Mouse (Mus musculus) hindbrain, embryonic 13.5 days (tissue): ENCODE results near the gene Tmeff2. TPM values are rescaled to one million over a fixed set of nuclear protein-coding genes. Genes with fewer than 3 reads are reported as not detected.

Experiments
- ATAC-seq: fragments of 200-750 bp; cut with Nextera tagmentation; 2 replicates; pipeline ENCODE4 v1.8.0; 2017; ENCODE audit warnings: moderate TSS enrichment; ENCODE audit not compliant: low FRiP score
- H3K27ac ChIP-seq: fragments of 300-500 bp; sonication (generic); 2 replicates; pipeline ENCODE4 v1.5.1; 2015; ENCODE audit warnings: inconsistent platforms, mild to moderate bottlenecking, moderate library complexity
- H3K27me3 ChIP-seq: fragments of 300-500 bp; sonication (generic); 2 replicates; pipeline ENCODE4 v1.6.1; 2015; ENCODE audit warnings: mild to moderate bottlenecking, inconsistent platforms
- H3K36me3 ChIP-seq: fragments of 300-500 bp; sonication (generic); 2 replicates; pipeline ENCODE4 v1.6.1; 2015; ENCODE audit warnings: mild to moderate bottlenecking, inconsistent platforms
- H3K4me1 ChIP-seq: fragments of 300-500 bp; sonication (generic); replicated peaks from 2 replicates; pipeline ENCODE4 v1.6.1; 2015; ENCODE audit warnings: inconsistent platforms
- H3K4me2 ChIP-seq: fragments of 300-500 bp; sonication (generic); 2 replicates; pipeline ENCODE4 v1.6.1; 2015; ENCODE audit warnings: inconsistent platforms, mild to moderate bottlenecking, moderate library complexity
- H3K4me3 ChIP-seq: fragments of 300-500 bp; sonication (generic); 2 replicates; pipeline ENCODE4 v1.5.1; 2015; ENCODE audit warnings: mild to moderate bottlenecking, inconsistent platforms
- H3K9ac ChIP-seq: fragments of 300-500 bp; sonication (generic); 2 replicates; pipeline ENCODE4 v1.6.1; 2015; ENCODE audit warnings: mild to moderate bottlenecking, inconsistent platforms
- H3K9me3 ChIP-seq: fragments of 300-500 bp; sonication (generic); 2 replicates; pipeline ENCODE4 v1.6.1; 2016; ENCODE audit warnings: inconsistent platforms
- WGBS: fragments of 180-500 bp; shearing (Covaris S2); methylation state at CpG from one replicate; pipeline ENCODE4 v1.1.7; 2015; 5-methylcytosine and 5-hydroxymethylcytosine counted together
- polyA plus RNA-seq: library from polyadenylated mRNA; unstranded; fragments of >200 nt; fragmentation: Nextera tagmentation; extraction: Ambion mirVana; gene quantifications from 2 replicates; pipeline ENCODE4 v1.2.1, GENCODE M21; 2015

Gene Tmeff2
- polyA plus RNA-seq, 1 experiment from 2014 or later: 78.6 TPM

DNA sequence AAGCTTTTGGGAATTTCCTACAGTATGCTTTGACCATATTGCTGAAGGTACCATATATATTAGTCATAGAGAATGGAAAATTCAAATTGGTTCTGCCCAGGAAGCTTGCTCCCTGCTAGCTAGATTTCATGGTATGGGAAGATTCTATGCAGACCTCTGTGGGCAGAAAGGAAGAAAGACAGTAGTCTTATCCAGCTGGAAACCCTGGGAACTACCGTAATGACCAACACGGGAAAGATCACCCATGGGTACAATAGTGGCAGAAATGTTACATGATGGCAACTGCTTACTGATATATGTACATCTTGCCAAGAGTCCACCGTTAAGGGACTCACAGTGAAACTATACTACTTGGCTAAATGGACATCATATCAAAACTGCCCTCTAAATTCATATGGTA lies 189.4 kb downstream of the Tmeff2 start:
- ATAC-seq: no peak
- no peak overlapping the region for H3K4me3 ChIP-seq
- H3K9ac ChIP-seq: no peak overlapping the region
- H3K36me3 ChIP-seq: no peaks in the 10 kb centered on the region
- 83% methylated on average over 3 of the region's 3 CpGs for WGBS
- no peaks in the 10 kb centered on the region for H3K27me3 ChIP-seq
- no peak overlapping the region for H3K4me2 ChIP-seq
- no peaks in the 10 kb centered on the region for H3K4me1 ChIP-seq
- H3K27ac ChIP-seq: no peak overlapping the region
- no peaks in the 10 kb centered on the region for H3K9me3 ChIP-seq

DNA sequence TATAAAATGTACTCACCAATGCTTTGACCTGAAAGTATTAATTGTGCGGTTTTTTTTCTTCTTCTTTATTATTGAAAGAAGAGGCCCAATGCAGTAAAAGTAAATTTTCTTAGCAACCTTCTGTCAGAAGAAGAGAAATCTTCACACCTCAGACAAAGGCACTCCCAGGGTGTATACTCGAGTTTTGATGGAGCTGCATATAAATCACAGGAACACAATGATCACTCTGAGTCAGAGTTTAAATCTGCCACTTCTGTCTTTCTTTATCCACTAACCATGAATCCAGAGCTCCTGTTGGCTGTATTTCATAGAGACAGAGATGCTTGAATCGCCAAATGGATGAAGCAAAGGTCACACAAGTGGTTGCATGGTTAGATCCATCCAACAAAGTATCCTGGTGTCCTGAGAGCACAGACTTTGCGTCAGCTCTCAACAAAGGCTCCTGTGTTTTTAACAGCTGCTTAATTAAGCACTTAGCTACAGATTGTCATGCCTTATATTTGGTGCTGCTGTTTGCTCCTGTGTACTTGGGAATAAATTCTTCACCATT lies 189.8 kb downstream of the Tmeff2 start:
- ATAC-seq: no peak
- Histone ChIP-seq H3K36me3 (no peaks in the 10 kb centered on the region), H3K4me3 (no peak overlapping the region), H3K9ac (no peak overlapping the region), H3K27me3 (no peaks in the 10 kb centered on the region), H3K4me1 (no peaks in the 10 kb centered on the region), H3K4me2 (no peak overlapping the region), H3K9me3 (no peaks in the 10 kb centered on the region), H3K27ac (no peak overlapping the region)
- 54% methylated on average over 4 of the region's 4 CpGs for WGBS

DNA sequence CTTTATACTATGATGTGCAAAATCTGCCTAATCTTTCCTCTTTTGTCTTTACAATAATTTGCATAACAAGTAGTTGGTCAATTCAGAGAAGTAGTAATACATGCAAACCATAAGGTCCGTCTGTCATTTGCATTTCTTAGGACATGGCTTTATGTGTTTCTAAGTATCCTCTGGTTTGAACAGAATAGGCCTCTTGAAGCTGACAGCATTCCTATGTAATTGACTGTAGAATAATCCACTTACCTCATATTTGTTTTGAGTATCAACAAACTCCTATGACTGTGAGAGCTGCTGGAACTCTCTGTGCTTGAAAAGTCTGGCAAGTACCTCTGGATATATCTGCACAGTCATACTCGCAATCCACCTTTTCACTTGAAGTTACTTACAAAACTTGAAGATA lies 194.3 kb downstream of the Tmeff2 start:
- Histone ChIP-seq H3K4me2 (no peak overlapping the region), H3K4me1 (peaks cover 14% of the 10 kb centered on the region), H3K9me3 (no peaks in the 10 kb centered on the region), H3K27ac (no peak overlapping the region), H3K27me3 (no peaks in the 10 kb centered on the region), H3K9ac (no peak overlapping the region), H3K4me3 (no peak overlapping the region), H3K36me3 (no peaks in the 10 kb centered on the region)
- ATAC-seq: no peak
- WGBS: 69% methylated on average over 2 of the region's 2 CpGs

DNA sequence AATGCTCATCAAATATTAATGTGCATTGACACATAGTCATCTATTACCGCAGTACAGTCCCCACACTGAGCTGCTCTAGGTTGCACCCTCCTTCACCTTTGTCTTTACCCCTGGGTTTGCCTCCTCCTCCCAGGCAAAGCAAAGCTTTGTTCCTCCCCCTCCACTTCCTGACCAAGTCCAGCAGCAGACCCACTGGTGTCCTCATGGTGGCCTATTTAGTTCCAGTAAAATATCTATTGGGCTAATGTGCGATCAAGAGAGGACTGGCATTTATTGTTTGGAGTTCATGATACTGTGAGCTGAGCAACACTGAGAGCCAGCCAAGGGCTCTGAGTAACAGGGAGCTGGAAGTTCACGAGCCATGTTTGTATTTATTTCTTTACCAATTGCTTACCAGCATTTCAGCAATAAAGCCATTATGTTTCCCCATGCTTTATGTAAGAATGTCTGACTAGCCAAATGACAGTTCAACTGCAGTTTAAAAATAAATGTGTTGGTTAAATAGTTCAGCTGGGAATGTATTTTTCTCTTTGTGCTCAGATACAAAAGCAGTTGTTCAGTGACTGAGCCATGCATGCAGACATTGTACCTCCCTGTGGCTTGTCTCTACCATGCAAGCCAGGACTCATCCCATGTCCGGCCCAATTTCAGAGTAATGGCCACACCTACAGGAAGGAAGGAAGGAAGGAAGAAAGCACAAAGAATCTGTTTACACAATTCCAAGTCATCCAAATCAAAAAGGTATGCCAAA lies 196.6 kb downstream of the Tmeff2 start:
- peak; percentile 82 for ATAC-seq
- H3K9me3 ChIP-seq: no peaks in the 10 kb centered on the region
- peaks cover 14% of the 10 kb centered on the region for H3K4me1 ChIP-seq
- no peak overlapping the region for H3K4me2 ChIP-seq
- no peaks in the 10 kb centered on the region for H3K36me3 ChIP-seq
- H3K27me3 ChIP-seq: no peaks in the 10 kb centered on the region
- no peak overlapping the region for H3K9ac ChIP-seq
- WGBS: 66% methylated on average over 4 of the region's 4 CpGs
- peak overlapping the region; percentile 72 for H3K27ac ChIP-seq
- H3K4me3 ChIP-seq: no peak overlapping the region

DNA sequence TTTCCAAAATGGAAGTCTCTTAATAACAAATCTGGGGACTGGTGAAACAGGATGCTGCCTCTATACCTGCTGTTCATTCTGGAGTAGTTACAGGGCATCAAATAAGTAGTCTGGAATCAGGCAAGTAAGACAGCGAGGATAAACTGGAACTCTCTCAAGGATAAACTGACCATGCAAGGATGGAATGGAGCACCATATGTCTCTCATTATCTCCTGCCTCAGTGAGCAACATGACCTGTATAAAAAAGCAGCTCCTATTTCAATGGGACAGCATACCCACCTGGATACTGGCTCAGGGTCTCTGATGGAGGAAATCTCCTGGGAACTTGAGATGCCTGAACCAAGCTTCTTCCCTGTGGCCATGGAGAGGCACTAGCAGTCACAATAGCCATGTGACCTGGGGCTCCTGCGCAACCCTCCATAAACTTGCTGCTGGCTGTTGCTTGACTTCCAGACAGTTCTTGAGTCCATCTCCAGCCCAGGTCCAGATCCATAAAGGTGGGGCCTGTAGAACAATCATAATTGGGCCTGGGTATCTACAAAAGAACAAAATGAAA lies 200.7 kb downstream of the Tmeff2 start:
- Histone ChIP-seq H3K27ac (no peak overlapping the region), H3K9me3 (no peaks in the 10 kb centered on the region), H3K27me3 (no peaks in the 10 kb centered on the region), H3K9ac (no peak overlapping the region), H3K4me1 (peaks cover 13% of the 10 kb centered on the region), H3K4me2 (no peak overlapping the region), H3K36me3 (no peaks in the 10 kb centered on the region), H3K4me3 (no peak overlapping the region)
- no peak for ATAC-seq
- 99% methylated on average over 2 of the region's 2 CpGs for WGBS

DNA sequence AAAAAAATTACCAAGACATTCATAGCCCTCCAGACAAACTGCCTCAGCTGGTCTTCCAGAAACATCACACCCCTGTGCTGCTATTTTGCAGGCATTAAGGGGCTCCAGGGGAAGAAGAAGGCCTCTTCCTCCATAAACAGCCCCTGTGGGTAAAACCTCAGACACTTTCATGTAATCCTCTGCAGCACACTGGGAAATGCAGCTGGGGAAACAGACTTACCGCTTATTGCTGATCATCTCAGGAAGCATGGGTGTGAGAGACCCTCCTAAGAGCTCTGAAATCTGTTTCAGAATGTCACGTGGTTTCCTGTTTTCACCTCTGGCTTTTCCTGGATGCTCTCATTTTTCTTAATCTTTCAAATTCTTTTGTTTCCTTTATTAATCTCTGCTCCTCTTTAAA lies 204.3 kb downstream of the Tmeff2 start:
- no peaks in the 10 kb centered on the region for H3K36me3 ChIP-seq
- WGBS: 56% methylated on average over 2 of the region's 2 CpGs

DNA sequence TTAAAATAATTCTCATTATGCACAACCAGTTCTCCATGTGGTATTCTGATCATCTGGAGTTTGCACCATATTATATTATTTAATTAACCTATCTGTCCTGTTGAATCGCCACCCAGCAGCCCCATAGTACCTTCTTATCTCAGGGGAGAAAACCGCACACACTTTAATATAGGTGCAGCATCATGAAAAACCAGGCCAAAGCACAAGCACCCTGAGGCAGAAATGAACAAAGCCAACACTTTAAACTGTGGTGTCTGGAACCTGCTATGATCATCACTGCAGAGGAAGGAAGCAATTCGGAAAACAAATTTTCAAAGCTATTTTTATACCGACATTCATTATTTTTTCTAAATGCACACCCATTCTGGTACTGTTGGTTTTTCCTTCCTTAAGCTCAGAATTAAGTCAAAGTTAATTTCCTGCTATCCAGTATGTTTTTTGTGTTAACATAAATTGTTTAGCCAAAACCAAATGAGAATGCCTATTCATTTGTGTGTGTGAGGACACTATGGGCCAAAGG lies 206.0 kb downstream of the Tmeff2 start:
- no peak for ATAC-seq
- WGBS: 83% methylated on average over 4 of the region's 4 CpGs
- H3K4me2 ChIP-seq: no peak overlapping the region
- no peaks in the 10 kb centered on the region; the same call in 1 of the 2 replicates for H3K4me1 ChIP-seq
- no peak overlapping the region for H3K9ac ChIP-seq
- no peaks in the 10 kb centered on the region for H3K36me3 ChIP-seq
- H3K4me3 ChIP-seq: no peak overlapping the region
- H3K27ac ChIP-seq: no peak overlapping the region
- H3K27me3 ChIP-seq: no peaks in the 10 kb centered on the region
- no peaks in the 10 kb centered on the region for H3K9me3 ChIP-seq

More for the DNA sequence above, 204.3 kb downstream of the Tmeff2 start:
- Histone ChIP-seq H3K9ac (no peak overlapping the region), H3K4me2 (no peak overlapping the region), H3K4me3 (no peak overlapping the region), H3K4me1 (no peaks in the 10 kb centered on the region; the same call in 1 of the 2 replicates), H3K27ac (no peak overlapping the region), H3K27me3 (no peaks in the 10 kb centered on the region), H3K9me3 (no peaks in the 10 kb centered on the region)
- no peak for ATAC-seq

DNA sequence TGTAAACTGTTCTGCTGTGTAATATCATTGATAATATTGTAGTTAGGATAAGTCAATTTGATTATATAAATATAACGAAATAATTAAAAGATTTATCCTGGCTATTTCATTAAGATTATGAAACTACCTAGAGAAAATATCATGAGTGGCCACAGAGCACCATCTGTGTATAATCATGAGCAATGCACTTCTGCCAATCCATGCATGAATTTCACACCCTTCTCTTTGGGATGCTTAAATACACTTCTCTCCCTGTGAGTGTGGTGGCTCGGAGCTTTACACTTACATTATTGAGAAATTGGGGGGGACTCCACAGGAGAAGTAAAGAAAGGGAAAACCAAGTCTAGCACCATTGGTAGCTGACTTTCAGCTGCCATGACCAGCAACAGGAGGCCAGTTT lies 206.9 kb downstream of the Tmeff2 start:
- no peak for ATAC-seq
- Histone ChIP-seq H3K4me1 (no peaks in the 10 kb centered on the region; the same call in 1 of the 2 replicates), H3K36me3 (no peaks in the 10 kb centered on the region), H3K9me3 (no peaks in the 10 kb centered on the region), H3K27ac (no peak overlapping the region), H3K4me2 (no peak overlapping the region), H3K9ac (no peak overlapping the region), H3K4me3 (no peak overlapping the region), H3K27me3 (no peaks in the 10 kb centered on the region)
- WGBS: 62% methylated on average over 2 of the region's 2 CpGs

DNA sequence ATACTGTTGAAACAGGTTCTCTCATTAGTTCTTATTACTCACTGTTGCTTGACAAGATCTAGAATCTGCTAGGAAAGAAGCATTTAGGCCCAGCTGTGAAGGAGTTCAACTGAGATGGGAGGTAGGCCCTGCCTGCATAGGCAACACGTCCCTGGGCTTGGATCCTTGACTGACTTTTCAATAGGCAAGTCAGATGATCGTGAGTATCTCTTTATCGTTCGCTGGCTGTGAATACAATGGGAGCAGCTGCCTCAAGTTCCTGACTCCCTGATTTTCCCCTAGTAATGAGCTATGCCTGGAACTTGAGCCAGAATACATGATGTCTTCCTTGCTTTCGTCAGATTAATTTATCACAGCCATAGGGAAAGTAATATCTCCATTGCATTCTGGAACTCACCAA lies 214.3 kb downstream of the Tmeff2 start:
- no peak overlapping the region for H3K4me2 ChIP-seq
- H3K27ac ChIP-seq: no peak overlapping the region
- no peak for ATAC-seq
- H3K36me3 ChIP-seq: no peaks in the 10 kb centered on the region
- no peak overlapping the region for H3K9ac ChIP-seq
- no peaks in the 10 kb centered on the region for H3K4me1 ChIP-seq
- no peaks in the 10 kb centered on the region for H3K27me3 ChIP-seq
- WGBS: 55% methylated on average over 5 of the region's 5 CpGs
- H3K9me3 ChIP-seq: no peaks in the 10 kb centered on the region
- no peak overlapping the region for H3K4me3 ChIP-seq

DNA sequence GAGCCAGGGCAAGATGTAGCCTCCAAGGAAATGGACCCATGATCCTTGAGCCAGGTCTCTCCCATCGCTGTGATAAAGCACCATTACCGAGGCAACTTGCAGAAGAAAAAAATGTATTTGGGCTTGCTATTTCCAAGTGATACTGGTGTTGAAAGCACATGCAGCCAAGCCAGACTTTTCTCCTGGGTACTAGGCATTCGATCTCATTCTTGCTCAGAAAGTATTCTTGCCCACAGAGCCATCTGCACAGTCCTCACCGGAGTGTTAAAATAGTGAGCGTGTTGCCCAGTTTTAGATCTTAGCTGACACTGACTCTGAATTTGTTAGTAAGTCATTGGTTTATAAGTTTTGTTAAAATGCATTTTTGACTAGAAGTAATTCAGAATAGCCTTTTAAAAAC lies 215.3 kb downstream of the Tmeff2 start:
- 88% methylated on average over 5 of the region's 5 CpGs for WGBS
- H3K4me1 ChIP-seq: no peaks in the 10 kb centered on the region

DNA sequence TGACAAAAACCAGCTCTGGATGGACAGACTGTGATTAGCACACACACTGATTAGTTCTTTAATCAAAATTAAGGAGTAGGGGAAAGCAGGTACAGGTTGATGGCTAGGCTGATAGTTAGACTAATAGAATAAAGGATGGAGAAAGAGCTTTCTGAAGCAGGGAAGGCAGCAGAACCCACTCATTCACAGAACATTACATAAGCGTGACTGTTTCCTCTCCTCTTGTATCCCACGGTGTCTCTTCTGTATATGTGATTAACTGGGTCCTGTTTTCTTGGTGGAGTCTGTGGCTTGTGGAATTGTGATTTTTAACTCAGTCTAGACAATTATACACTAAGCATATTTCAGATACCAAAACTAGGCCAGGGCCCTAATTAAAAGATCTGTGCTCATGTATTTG lies 217.4 kb downstream of the Tmeff2 start:
- H3K27me3 ChIP-seq: no peaks in the 10 kb centered on the region
- WGBS: 83% methylated on average over 2 of the region's 2 CpGs
- no peak overlapping the region for H3K4me3 ChIP-seq
- no peak overlapping the region for H3K27ac ChIP-seq
- H3K4me2 ChIP-seq: no peak overlapping the region
- no peaks in the 10 kb centered on the region for H3K9me3 ChIP-seq
- no peak for ATAC-seq
- H3K4me1 ChIP-seq: no peaks in the 10 kb centered on the region
- no peak overlapping the region for H3K9ac ChIP-seq
- peaks cover 6% of the 10 kb centered on the region; the same call in 1 of the 2 replicates for H3K36me3 ChIP-seq

More for the DNA sequence above, 215.3 kb downstream of the Tmeff2 start:
- Histone ChIP-seq H3K9me3 (no peaks in the 10 kb centered on the region), H3K36me3 (no peaks in the 10 kb centered on the region), H3K4me3 (no peak overlapping the region), H3K9ac (no peak overlapping the region), H3K4me2 (no peak overlapping the region), H3K27ac (no peak overlapping the region), H3K27me3 (no peaks in the 10 kb centered on the region)
- ATAC-seq: no peak

DNA sequence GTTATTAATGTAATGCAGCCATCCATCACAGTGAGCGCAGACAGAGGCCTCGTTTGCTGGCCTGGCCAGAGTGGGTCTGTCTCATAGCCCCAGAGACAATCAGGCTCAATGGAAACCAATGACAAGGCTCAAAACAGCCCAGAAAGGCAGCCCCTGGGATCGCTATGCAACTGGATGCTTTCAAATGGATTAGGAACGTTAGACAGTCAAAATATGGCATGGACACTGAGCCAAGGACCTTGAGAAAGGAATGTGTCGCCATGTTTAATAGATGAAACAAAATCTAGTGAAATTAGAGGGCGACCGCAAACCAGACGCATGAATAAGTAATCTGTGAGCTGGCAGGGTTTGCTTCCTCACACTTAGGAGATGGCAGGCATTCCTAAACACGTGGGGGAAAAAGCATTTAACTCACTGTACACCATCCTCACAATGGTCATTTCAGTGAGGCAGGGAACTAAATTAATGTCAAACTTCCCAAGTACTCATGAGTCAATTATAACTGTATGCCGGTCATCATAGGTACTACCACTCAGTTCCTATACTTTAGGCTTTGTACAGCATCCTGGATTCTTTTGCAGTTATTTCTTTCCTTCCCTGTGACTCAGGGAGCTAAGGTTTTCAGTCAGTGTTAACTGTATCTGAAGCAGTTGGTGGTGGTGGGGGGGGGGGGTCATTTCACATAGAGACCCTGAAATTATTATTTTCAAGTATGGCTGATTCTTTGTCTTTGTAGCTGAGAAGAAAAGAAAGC lies 225.4 kb downstream of the Tmeff2 start:
- Histone ChIP-seq H3K4me2 (no peak overlapping the region), H3K4me3 (no peak overlapping the region), H3K36me3 (peaks cover 6% of the 10 kb centered on the region; the same call in 1 of the 2 replicates), H3K9ac (no peak overlapping the region), H3K4me1 (peaks cover 8% of the 10 kb centered on the region), H3K27me3 (no peaks in the 10 kb centered on the region), H3K27ac (peak overlapping the region; percentile 60; the same call in 1 of the 2 replicates), H3K9me3 (no peaks in the 10 kb centered on the region)
- ATAC-seq: peak; percentile 66
- 59% methylated on average over 10 of the region's 10 CpGs for WGBS
